Mouse (Mus musculus): Measurements from ENCODE around the gene Arpp21. TPM values are rescaled to one million over a fixed set of nuclear protein-coding genes. Genes with fewer than 3 reads are reported as not detected.

Gene Arpp21
- polyA plus RNA-seq, 1 experiment from 2014 or later = 12.2 TPM

DNA sequence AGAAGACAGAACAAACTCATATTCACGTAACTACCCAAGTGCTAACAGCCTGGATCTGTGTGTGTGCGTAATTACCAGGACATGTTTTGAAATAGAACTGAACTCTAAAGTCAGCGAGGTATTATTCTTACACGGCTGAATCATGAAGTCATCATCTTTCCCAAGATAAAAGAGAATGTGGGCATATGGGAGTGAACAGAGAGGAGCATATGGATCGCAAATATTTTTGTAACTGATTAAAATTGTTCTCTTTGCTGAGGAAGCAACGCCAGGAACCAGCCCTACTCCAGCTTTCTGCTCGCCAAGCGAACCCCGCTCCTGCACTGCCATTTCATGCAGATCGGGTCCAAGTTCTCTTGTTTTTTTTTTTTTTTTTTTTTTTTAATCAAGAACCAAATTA, 46.3 kb downstream of the Arpp21 start:
- H3K27ac ChIP-seq = no peak overlapping the region
- 88% methylated on average over 10 of the region's 10 CpGs for WGBS
- H3K4me1 ChIP-seq = peaks cover 18% of the 10 kb centered on the region
- ATAC-seq (ENCODE audit: low FRiP score, low read depth) = no peak
- H3K27me3 ChIP-seq (replicated peaks) = no peaks in the 10 kb centered on the region
- no peak overlapping the region for H3K4me2 ChIP-seq (replicated peaks)
- no peak overlapping the region for H3K9ac ChIP-seq
- no peaks in the 10 kb centered on the region for H3K9me3 ChIP-seq
- H3K36me3 ChIP-seq = no peaks in the 10 kb centered on the region
- no peak overlapping the region for H3K4me3 ChIP-seq

DNA sequence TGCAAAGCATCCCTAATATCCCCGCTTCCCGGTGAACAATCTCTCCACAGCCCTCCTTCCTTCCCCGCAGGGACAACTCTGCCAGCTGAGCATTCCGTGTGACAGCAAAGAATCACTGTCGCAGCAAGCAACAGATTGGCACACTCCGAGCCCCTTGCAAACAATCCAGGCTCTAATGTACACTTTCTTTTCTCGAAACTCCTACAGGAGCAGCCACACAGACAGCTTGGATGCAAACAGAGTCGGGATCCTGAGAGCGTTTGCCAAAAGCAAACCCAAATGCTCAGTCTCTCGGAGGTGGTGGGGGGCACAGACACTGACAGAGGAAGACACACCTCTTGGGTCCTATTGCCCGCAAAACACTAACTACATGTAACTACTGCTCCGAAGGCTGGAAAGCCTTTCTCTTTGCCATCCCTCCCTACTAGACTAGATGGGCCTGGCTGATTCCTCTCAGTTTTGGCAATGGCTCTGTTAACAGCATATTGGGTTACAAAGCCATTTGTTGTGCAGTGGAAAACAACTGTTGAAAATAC, 47.3 kb downstream of the Arpp21 start:
- H3K27ac ChIP-seq = no peak overlapping the region
- H3K4me2 ChIP-seq (replicated peaks) = no peak overlapping the region
- no peak for ATAC-seq (ENCODE audit: low FRiP score, low read depth)
- H3K4me3 ChIP-seq = no peak overlapping the region
- no peak overlapping the region for H3K9ac ChIP-seq
- H3K27me3 ChIP-seq (replicated peaks) = no peaks in the 10 kb centered on the region
- H3K4me1 ChIP-seq = peaks cover 18% of the 10 kb centered on the region
- WGBS = 47% methylated on average over 12 of the region's 12 CpGs
- no peaks in the 10 kb centered on the region for H3K36me3 ChIP-seq
- H3K9me3 ChIP-seq = no peaks in the 10 kb centered on the region

DNA sequence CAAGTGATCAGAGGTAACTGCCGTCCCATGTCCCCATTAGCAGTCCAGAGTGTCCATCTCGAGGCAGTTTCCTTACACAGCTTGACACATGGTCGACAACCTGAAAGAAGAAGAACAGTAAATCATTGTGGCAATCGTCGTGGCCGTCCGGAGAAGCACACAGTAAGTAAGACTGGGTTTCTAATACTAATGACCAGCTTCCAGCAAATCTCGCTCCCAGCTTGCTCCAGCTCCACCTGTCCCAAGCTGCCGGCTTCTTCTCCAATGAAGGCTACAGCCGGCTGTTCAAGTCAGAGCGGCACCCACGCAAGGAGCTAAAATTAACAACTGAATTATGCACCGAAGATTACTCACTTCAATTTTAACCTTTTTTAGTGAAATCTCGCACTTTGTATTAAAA, 48.1 kb downstream of the Arpp21 start:
- WGBS = 36% methylated on average over 14 of the region's 14 CpGs
- no peak overlapping the region for H3K4me3 ChIP-seq
- H3K4me1 ChIP-seq = peaks cover 18% of the 10 kb centered on the region
- H3K4me2 ChIP-seq (replicated peaks) = peak overlapping the region; percentile 47
- H3K27me3 ChIP-seq (replicated peaks) = no peaks in the 10 kb centered on the region
- ATAC-seq (ENCODE audit: low FRiP score, low read depth) = peak; percentile 52; the same call in 1 of the 2 replicates
- H3K9me3 ChIP-seq = no peaks in the 10 kb centered on the region
- no peak overlapping the region for H3K9ac ChIP-seq
- H3K27ac ChIP-seq = no peak overlapping the region
- H3K36me3 ChIP-seq = no peaks in the 10 kb centered on the region

DNA sequence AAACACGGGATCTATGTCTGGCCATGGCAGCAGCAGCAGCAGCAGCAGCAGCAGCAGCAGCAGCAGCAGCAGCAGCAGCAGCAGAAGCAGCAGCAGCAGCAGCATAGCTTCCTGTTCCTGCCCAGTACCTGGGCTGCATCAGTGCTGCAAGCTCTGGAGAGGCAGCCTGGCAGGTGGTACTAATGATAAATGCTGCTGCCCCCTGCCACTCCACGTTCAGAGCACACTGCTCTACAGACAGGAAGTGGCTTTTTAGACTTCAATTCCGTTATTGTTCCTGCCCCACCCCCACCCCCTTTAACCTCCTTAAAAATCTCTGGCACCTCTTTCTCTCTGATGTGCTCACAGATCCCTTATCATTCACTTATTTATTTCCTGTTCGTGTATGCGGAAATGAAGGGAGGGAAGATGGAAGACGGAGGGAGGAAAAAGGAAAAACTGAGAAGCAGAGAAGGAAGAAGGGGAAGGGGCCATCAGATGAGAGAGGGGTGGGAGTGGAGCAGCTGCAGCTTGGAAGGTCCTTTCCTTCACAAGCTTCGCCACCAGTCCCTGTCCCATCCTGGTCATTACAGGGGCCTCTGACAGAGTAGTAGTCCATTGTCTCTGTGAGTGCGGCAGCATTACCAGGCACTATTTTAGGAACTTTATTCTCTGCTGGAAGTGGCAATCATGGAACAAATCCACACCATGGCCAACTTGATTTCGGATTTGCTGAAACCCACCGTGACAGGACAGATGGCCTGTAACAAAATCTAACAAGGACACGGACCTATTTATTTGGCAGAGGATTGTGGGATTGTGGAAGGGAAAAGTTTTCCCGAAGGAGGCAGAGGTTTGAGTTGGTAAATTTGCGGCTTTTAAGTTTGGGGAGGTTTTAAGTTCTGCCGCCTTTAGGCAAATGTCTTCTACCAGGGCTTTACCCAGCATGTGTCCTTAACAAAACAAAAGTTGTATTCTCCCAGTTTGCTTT, 49.1 kb downstream of the Arpp21 start:
- 16% methylated on average over 14 of the region's 14 CpGs for WGBS
- Histone ChIP-seq H3K27ac (no peak overlapping the region), H3K9ac (no peak overlapping the region)

DNA sequence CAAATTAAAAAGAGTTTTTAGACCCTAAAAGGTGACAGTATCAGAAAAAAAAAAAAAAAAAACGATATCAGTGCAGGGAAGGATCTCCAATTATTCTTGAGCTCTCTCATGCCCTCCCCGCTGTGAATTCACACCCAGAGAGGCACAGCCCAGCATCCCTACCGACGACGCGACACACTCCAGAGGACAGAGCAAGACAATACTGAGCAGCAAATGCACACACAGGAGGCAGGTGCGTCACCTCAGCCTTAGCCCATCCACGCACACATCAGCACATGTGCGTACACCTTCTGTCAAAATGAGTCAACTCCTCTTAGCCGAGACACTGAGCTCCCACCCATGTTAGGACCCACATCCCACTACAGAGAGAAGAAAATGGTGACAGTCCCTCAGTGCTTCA, 50.0 kb downstream of the Arpp21 start:
- H3K9ac ChIP-seq = no peak overlapping the region
- 69% methylated on average over 10 of the region's 10 CpGs for WGBS
- ATAC-seq (ENCODE audit: low FRiP score, low read depth) = no peak
- no peaks in the 10 kb centered on the region for H3K27me3 ChIP-seq (replicated peaks)
- H3K27ac ChIP-seq = no peak overlapping the region
- H3K4me2 ChIP-seq (replicated peaks) = no peak overlapping the region
- no peak overlapping the region for H3K4me3 ChIP-seq
- no peaks in the 10 kb centered on the region for H3K9me3 ChIP-seq
- peaks cover 18% of the 10 kb centered on the region for H3K4me1 ChIP-seq
- no peaks in the 10 kb centered on the region for H3K36me3 ChIP-seq

More for the DNA sequence above, 49.1 kb downstream of the Arpp21 start:
- peaks cover 18% of the 10 kb centered on the region for H3K4me1 ChIP-seq
- H3K4me3 ChIP-seq = no peak overlapping the region
- no peaks in the 10 kb centered on the region for H3K9me3 ChIP-seq
- peak overlapping the region; percentile 47 for H3K4me2 ChIP-seq (replicated peaks)
- H3K27me3 ChIP-seq (replicated peaks) = no peaks in the 10 kb centered on the region
- peak; percentile 63 for ATAC-seq (ENCODE audit: low FRiP score, low read depth)
- no peaks in the 10 kb centered on the region for H3K36me3 ChIP-seq

DNA sequence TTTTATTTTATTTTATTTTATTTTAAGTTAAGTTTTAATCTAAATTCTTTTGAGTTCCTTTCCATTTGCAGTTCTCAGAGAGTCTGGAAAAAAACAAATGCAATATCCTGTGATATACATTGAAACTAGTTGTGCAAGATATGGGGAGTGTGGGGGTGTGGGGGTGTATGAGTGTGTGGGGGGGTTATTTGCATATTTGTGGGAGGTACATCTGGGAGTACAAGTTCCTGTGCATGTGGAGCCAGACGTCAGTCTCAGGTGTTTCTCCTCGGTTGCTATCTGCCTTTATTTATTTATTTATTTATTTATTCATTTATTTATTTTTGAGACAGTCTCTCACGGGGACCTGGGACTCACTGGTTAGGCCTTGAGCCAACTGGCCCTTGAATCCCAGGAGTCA, 53.0 kb downstream of the Arpp21 start:
- no peak overlapping the region for H3K4me3 ChIP-seq
- no peaks in the 10 kb centered on the region for H3K27me3 ChIP-seq (replicated peaks)
- no peak for ATAC-seq (ENCODE audit: low FRiP score, low read depth)
- H3K27ac ChIP-seq = no peak overlapping the region
- no peaks in the 10 kb centered on the region for H3K9me3 ChIP-seq
- no peaks in the 10 kb centered on the region for H3K36me3 ChIP-seq
- WGBS = 83% methylated on average over 3 of the region's 3 CpGs
- H3K9ac ChIP-seq = no peak overlapping the region
- H3K4me2 ChIP-seq (replicated peaks) = no peak overlapping the region
- H3K4me1 ChIP-seq = peaks cover 17% of the 10 kb centered on the region

DNA sequence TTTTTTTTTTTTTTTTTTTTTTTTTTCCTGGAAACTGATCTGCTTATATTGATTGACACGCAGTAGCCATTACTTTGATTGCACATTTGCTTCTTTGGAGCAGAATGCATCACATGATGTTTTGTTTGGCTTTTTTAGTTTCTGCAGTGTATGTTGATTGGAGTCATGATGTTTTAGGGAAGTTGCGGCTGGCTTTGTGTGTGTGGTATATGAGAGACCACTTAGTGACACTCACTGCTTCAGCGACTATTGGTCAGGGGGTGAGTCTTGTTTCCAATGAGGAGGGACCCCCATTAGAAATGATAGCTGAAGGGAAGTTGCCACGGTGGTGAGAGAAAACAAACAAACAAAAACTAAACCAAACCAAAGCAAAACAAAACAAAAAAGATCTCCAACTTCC, 55.7 kb downstream of the Arpp21 start:
- ATAC-seq (ENCODE audit: low FRiP score, low read depth) = no peak
- H3K9me3 ChIP-seq = no peaks in the 10 kb centered on the region
- no peaks in the 10 kb centered on the region for H3K27me3 ChIP-seq (replicated peaks)
- WGBS = 89% methylated on average over 4 of the region's 4 CpGs
- H3K4me2 ChIP-seq (replicated peaks) = no peak overlapping the region
- H3K36me3 ChIP-seq = no peaks in the 10 kb centered on the region
- no peak overlapping the region for H3K4me3 ChIP-seq
- H3K27ac ChIP-seq = no peak overlapping the region
- H3K9ac ChIP-seq = no peak overlapping the region
- H3K4me1 ChIP-seq = peaks cover 1% of the 10 kb centered on the region; the same call in 1 of the 2 replicates

DNA sequence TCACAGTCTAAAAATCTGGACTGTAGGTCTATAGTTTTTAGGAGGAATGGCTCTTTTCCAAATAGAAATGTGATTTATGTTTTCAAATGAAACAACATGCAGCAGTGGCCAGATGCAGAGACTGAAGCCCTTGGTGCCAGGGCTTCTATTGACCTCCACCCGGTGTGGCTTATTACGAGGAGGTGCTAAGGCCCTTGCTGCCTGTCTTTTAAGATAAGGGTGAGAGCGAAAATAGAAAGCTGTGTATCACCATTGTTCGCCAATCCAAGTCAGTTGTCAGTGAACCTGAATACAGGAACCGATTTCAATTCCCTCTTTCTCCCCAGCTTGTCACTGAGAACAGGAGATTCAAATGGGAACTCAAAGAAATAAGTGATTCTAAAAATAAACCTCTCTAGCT, 57.3 kb downstream of the Arpp21 start:
- WGBS = 77% methylated on average over 5 of the region's 5 CpGs

DNA sequence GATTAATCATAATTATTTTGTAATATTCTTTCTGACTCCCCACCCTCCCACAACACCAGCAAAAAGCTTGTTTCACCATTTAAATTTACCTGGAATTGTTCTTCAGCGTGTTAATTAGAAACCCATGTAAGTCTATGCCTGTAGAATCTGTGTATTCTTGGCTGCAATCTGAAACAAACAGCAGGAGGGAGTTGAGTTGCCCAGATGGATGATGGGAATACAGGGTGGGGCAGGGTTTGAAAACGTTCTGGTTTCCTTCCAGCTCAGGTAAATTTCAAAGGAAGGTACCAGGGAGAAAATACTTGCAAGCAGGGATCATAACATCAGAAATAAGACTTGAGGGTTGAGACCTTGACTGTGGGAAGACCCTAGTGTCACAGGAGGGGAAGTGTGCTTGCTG, 58.2 kb downstream of the Arpp21 start:
- WGBS = 74% methylated on average over 2 of the region's 2 CpGs
- ATAC-seq (ENCODE audit: low FRiP score, low read depth) = no peak

More for the DNA sequence above, 57.3 kb downstream of the Arpp21 start:
- no peak overlapping the region for H3K27ac ChIP-seq
- H3K9me3 ChIP-seq = no peaks in the 10 kb centered on the region
- H3K27me3 ChIP-seq (replicated peaks) = no peaks in the 10 kb centered on the region
- no peak overlapping the region for H3K9ac ChIP-seq
- no peak for ATAC-seq (ENCODE audit: low FRiP score, low read depth)
- no peak overlapping the region for H3K4me3 ChIP-seq
- H3K4me1 ChIP-seq = peaks cover 11% of the 10 kb centered on the region
- H3K4me2 ChIP-seq (replicated peaks) = no peak overlapping the region
- H3K36me3 ChIP-seq = no peaks in the 10 kb centered on the region

DNA sequence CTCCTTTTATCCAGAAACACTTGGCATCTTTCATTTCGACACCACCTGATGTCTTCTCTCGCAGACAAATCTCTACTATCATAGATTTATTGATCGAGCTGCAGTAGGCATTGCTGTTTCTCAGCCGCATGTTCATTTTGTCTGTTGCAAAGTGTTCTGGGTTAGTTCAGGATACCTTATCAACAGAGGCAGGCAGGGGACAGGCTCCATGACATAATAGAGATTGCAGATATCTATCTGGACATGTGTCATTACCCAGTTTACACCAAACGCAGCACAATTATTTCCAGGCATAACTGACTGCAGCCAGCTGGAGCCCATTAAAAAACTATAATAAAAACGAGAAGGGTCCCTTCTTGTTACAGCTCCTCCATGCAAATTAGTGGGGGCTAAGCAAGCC, 59.4 kb downstream of the Arpp21 start:
- H3K4me2 ChIP-seq (replicated peaks) = no peak overlapping the region
- ATAC-seq (ENCODE audit: low FRiP score, low read depth) = no peak
- no peaks in the 10 kb centered on the region for H3K36me3 ChIP-seq
- H3K4me1 ChIP-seq = peaks cover 11% of the 10 kb centered on the region
- no peak overlapping the region for H3K27ac ChIP-seq
- 65% methylated on average over 6 of the region's 6 CpGs for WGBS
- H3K4me3 ChIP-seq = no peak overlapping the region
- H3K9me3 ChIP-seq = no peaks in the 10 kb centered on the region
- no peak overlapping the region for H3K9ac ChIP-seq
- no peaks in the 10 kb centered on the region for H3K27me3 ChIP-seq (replicated peaks)

More for the DNA sequence above, 58.2 kb downstream of the Arpp21 start:
- Histone ChIP-seq H3K4me2 (replicated peaks) (no peak overlapping the region), H3K4me3 (no peak overlapping the region), H3K36me3 (no peaks in the 10 kb centered on the region), H3K27me3 (replicated peaks) (no peaks in the 10 kb centered on the region), H3K4me1 (peaks cover 11% of the 10 kb centered on the region), H3K9ac (no peak overlapping the region), H3K9me3 (no peaks in the 10 kb centered on the region), H3K27ac (no peak overlapping the region)

DNA sequence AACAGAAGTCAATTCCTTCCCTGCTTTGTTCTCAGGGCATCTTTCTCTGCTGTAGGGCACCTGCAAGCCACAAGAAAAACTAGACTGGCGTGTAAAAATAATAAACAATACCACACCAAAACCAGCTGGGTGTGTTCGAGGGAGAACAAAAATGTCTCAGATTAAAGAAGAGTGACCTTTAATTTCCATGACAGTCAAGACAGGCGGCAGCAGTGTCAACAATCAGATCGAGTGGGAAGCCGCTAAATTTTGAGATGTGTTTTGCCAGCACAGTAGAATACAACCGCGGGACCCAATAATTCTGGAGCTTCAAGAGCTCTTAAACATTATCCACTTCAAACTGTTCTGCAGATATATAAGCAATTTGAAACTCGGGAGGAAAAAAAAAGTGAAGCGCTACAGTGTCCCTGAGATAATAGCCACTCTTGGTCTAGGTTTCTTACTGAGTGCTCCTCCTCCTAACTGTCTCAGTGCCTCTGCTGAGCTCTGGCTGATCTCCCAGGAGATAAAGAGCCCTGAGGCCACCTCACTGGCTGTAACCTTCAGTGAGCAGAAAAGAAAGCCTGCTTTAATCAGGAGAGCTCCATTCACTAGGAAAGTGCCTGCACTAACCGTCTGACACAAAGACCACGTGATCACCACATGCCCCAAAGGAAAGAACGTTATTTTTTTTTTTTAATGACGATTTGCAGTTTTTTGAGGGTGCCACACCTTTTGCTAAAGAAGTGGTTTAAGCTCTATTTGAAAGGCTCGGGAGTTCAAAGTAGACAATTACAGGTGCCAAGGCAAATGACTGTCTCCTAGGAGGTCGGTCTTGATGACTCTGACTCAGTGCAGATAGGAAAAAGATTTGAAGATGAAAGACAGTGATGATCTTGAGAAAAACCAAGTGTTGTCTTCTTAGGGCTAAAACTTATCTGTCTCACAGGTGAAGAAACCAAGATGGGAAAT, 61.1 kb downstream of the Arpp21 start:
- no peak overlapping the region for H3K4me3 ChIP-seq
- H3K36me3 ChIP-seq = no peaks in the 10 kb centered on the region
- H3K9ac ChIP-seq = no peak overlapping the region
- H3K27ac ChIP-seq = no peak overlapping the region
- 34% methylated on average over 15 of the region's 15 CpGs for WGBS
- H3K27me3 ChIP-seq (replicated peaks) = no peaks in the 10 kb centered on the region
- H3K4me2 ChIP-seq (replicated peaks) = peak overlapping the region; percentile 36; the same call in 1 of the 2 replicates
- H3K9me3 ChIP-seq = no peaks in the 10 kb centered on the region
- peaks cover 11% of the 10 kb centered on the region for H3K4me1 ChIP-seq
- ATAC-seq (ENCODE audit: low FRiP score, low read depth) = 0 out of 2 replicates have a peak, but pooled peaks have one; percentile 61

DNA sequence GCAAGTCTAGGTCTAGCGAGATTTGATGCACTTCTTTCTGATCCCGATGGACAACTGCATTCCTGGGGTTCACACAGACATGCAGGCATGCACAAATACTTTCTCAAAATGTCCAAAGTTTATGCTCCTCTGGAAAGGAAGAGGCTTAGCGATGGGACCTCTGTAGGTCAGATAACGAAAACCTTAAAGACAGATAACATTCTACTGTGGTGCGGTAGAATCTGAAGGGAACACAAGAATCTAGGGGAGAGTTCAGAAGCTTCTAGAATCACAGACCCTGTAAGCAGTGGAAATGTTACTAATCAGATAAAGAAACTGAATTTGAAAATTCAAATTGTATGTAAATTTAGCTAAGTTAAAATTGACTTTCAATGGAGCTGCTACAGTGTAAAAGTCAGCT, 62.0 kb downstream of the Arpp21 start:
- no peak overlapping the region for H3K27ac ChIP-seq
- H3K27me3 ChIP-seq (replicated peaks) = no peaks in the 10 kb centered on the region
- no peak overlapping the region for H3K4me3 ChIP-seq
- H3K9me3 ChIP-seq = no peaks in the 10 kb centered on the region
- WGBS = 95% methylated on average over 5 of the region's 5 CpGs
- no peak overlapping the region for H3K4me2 ChIP-seq (replicated peaks)
- H3K9ac ChIP-seq = no peak overlapping the region
- peaks cover 11% of the 10 kb centered on the region for H3K4me1 ChIP-seq
- no peaks in the 10 kb centered on the region for H3K36me3 ChIP-seq
- ATAC-seq (ENCODE audit: low FRiP score, low read depth) = no peak

Data from neural tube, embryonic 12.5 days (tissue).